Mouse (Mus musculus) thymus, postnatal 36 days (tissue): Measurements from ENCODE around the gene Ubn1.

Source experiments
- DNase-seq, 2 experiments: peaks; one replicate each; pipeline ENCODE4 v3.0.0; 2022; ENCODE audit warnings: mixed read lengths in 2 of 2

The Ubn1 gene

DNA sequence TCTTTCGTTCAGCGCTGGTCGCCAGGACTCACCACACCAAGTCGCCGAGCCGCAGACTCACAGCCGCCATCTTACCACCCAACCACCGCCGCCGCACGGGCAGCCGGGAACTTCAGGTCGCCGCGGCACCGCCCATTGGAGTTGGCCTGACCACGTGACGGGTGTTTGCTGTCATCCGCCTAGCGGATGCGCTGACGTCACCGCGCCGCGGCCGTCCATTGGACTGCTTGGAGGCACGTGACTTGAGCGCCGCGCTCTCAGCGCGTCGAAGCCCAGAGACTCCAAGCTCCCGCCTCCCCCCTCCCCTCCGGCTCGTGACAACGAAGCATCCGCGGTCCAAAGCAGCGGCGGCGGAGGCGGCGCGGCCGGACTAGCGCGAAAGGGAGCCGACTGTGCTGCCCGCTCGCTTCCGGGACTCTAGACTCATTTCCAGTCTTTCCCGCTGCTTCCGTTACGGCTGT is at the start of gene Ubn1, which contains the start of gene Glyr1:
TSS of gene Ubn1 (plus strand) at position 284 of the 461 bp plus-strand sequence.
TSS of gene Glyr1 (minus strand) at position 90 of the 461 bp plus-strand sequence.
- DNase-seq = peak; percentile 98 to 100

DNA sequence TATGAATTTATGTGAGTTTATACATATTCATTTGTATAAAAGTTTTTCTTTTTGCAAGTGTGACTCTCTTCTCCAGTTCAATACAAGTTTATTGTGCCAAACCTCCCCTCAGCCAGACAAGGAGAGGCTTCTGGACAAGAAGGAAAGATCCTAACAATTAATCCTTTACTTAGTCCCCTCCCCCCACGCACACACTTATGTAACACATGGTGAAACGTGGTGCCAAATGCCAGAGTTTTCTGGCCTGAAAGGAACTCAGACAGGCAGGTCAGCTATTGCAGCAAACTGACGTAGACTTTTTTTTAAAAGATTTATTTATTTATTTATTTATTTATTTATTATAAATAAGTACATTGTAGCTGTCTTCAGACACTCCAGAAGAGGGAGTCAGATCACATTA is 49.2 kb upstream of the Ubn1 start:
- DNase-seq = no peak

DNA sequence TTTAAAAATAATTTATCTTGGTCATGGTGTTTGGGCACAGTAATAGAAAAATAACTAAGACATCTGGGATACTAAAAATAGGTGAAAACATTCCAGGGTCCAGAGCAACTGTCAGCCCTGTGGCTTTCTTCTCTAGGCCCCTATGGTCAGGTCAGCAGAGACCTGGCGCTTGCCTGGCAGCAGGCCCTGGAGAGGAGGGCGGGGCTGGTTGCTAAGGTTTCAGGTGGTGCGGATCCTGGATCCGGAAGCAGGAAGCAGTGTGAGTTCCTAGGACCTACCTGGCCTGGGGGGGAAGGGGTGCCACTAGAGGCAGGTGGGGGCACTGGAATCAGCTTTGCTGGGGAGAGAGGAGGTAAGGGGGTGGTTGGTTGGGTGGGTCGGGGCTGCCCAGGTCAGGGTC is 42.8 kb upstream of the Ubn1 start, which contains the start of gene Smim22:
TSS of gene Smim22 (plus strand) at position 222 of the 400 bp plus-strand sequence.
- DNase-seq = no peak

DNA sequence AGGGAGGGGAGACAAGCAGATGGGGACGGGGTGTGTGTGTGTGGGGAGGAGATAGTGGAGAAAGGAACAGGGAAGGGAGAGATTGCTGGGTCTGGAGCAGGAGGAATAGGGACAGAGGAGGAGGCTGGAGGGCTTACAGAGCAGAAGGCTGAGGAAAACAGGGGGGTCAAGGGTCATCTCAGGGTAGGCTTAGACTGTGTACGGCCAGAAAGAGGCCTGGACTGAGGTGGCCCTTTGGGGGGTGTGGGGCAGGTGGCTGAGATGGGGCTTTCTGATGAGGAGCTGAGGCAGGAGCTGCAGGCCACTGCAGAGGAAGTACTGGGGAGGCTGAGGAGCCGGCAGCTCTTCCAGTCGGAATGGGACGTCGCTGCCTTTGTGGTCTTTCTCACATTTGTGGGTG is 42.4 kb upstream of the Ubn1 start:
- no peak for DNase-seq

DNA sequence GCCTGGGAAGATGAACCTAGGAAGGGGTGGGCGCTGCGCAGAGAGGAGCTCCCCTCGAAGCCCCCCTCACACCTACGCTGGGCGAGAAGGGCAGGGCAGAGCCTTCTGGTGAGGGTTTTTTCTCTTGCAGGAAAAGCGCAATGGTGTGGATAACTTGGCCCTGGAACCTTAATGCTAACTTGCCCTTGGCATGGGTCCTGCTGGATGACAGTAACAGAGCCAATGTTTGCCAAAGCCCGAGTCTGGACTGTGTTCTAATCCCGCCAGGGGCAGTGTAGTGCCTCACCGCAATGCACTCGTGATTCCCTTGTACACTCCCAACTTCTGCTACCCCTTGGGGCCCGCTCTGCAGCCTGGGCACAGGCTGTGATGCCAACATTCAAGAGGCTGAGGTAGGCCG is 41.8 kb upstream of the Ubn1 start:
- no peak for DNase-seq

DNA sequence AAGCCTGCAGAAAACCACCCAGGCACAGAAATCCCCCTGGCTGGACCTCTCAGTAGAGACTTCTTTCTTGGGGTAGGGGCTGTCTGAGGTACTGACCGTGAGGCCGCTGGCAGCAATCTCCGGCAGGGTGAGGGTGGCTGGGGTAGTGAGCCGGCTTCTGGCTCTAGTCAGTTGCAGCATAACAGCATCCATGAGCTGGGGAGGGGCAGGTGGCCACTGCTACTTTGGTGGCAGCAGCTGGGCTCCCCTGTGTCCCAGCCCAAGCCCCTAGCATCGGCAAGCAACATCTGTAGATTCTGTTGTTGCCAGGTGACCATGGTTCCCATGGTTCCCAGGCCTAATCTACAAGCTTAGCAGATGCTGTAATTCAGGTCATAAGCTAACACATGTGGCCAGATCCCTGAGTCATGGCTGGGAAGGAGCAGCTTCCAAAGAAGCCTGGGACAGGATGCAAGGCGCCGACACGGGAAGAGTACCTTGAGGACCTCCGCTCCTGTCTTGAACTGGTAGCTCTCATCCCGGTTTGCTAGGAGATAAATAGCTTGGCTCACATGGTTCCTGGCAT is 39.4 kb upstream of the Ubn1 start:
- DNase-seq = no peak

DNA sequence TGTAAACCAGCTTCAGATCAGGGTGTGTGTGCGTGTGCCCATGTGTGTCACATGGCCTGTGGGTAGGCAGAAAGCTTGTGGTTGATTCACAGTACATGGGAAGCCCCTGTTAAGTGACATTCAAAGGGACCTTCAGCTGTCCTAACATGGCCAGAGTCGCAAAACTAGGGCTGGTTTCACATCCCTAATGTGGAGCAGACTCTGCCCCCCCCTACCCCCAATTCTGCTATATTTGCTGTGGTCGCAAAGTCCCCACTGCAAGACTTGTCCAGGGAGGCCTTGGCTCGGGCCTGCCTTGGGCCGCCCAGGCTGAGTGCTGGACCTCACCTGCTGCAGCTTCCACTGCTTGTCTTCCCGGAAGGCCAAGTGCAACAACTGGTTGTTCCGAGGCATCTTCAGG is 38.6 kb upstream of the Ubn1 start:
- DNase-seq = no peak

DNA sequence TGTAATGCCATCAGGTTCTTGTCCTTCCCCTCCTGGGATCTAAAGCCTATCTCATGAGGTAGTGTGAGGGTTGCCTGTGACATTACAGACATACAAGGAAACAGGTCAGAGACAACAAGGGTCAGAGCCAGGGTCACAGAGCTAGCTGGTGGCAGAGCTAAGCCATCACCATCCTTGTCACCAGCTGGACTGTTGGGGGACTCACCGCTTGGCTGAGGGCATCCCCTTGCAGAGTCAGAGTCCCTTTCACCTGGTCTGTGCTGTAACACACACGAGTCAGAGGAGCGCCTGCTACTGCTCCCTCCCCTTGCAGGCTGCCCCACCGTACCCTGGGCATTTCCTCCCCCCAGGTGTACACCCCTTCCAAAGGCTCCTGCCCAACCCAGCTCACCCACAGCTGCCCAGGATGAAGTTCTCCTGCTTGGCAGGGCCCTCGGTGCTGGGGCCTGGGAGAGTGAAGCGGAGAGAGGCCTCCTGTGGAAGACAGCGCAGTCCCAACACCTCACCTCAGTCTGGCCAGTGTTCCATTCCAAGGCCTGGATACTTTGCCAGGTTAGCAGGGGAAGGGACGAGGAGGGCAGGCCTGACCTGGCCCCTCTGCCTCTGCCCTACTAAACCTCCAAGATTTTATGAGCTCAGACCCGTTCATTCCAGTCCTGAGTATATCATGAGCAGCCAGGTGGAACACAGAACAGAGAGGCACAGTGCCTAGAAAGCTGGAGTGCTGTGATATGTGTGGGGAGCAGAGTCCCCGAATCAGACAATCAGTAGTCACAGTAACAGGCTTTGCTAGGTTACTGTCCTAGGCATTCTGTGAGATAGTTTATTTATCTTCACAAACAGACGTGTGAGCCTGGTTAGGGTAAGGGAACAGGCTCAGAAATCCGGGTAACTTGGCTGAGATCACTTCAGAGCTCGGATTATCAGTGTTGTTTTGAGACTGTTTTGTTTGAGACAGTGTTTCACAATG is 37.5 kb upstream of the Ubn1 start:
- DNase-seq = no peak

DNA sequence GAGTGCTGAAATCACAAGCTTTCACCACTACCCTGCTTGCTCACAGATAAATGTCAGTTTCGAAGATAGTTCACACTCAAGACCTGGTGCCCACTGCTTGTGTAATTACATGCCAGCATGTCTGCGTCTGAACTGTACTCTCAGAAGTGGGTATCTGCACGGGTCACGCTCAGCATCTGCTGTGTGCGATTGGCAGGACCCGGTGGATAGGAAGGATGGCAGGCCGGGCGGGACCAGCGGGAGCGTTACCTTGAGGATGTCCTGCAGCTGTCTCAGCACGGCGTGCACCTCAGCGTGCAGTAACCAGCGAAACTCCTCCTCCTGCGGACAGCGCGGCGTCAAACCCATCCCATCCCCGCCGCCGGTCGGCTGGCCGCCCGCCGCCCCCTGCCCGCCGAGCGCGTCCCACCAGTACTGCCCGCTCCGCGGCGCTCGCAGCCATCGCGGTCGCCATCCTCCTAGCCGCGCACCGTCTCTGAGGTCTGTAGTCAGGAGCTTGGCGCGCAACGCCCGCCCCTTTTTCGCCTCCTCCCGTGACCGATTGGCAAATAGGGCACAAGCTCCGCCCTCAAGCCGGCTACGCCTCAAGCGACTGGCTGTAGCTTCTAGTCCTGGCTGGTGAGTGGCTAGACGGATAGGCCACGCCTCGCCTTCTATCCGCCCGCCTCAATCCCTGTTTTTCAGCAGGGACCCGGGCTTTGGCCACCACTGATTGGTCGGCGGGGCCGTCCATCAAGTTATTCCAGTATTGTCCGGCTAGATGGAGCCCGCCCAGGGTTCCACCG is 36.6 kb upstream of the Ubn1 start, which contains the start of gene Rogdi:
TSS of gene Rogdi (minus strand) at position 500 of the 785 bp plus-strand sequence.
- peak; percentile 95 to 97 for DNase-seq

DNA sequence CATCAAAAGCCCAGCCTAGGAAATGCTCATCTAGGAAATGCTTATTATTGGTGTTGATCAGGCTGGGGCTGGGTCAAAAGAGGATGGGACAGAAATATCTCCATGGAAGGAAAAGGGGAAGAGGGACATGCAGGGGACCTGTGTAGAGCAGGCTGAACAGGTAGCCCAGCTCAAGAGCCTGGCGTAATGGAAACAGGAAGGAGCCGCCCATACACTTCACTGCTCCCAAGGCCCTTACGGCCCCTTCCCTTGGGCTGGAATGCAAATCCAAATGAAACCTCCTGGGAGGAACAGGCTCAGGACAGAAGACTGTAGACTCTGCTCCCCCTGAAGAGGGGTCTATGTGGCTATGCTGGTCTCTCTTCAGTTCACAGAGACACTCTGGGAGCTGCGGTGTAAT is 35.3 kb upstream of the Ubn1 start:
- no peak for DNase-seq

DNA sequence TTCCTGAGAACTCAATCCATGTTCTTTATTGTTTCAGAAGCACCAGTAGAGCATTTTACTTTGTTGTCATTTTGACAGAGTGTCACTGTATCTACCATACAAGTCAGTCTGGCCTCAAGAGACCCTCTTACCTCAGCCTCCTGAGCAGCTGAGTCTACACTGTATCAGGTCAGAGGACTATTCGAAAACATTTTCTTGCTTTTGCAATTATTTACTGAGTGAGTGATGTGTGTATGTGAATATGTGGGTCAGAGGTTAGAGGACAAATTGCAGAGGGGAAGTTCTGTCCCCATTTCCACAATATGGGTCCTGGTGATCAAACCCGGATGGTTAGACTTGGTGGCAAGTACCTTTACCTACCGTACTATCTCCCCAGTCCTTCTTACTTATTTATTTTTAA is 25.8 kb upstream of the Ubn1 start:
- no peak for DNase-seq

DNA sequence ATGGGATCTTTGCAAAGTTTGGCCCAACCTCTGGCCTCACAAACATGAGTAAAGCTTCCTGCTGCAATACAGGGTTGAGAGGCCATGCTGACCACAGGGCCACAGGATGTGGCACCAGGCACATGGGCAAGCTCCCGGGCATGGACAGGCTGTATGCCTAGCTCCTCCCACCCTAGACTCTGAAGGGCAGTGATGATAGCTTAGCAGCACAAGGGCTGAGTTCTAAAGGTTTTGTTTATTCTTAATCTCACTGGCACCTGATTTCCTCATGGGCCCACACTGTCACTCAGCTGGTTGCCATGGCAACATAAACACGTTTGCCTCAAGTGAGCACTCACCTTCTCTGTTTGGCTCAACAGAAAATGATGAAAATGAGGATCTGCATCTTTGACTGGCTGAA is 20.0 kb upstream of the Ubn1 start:
- DNase-seq = no peak

DNA sequence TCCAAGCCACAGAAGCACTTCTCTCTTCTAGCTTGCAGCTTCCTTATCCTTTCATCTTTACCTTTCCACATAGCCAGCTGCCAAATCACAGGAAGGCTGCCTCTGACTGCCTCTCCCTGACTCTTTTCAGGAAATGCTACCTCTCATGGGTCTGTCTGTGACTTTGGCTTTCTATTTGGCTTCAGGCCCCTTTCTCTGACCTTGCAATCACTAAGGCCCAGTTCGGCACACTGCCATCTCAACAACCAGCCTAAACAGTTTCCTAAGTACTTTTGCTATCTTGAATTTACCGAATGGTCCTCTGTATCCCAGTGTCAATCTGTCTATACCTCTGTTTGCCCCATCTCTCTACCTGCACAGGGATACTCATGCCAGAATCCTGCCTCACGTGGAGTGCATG is 14.3 kb upstream of the Ubn1 start:
- no peak for DNase-seq

DNA sequence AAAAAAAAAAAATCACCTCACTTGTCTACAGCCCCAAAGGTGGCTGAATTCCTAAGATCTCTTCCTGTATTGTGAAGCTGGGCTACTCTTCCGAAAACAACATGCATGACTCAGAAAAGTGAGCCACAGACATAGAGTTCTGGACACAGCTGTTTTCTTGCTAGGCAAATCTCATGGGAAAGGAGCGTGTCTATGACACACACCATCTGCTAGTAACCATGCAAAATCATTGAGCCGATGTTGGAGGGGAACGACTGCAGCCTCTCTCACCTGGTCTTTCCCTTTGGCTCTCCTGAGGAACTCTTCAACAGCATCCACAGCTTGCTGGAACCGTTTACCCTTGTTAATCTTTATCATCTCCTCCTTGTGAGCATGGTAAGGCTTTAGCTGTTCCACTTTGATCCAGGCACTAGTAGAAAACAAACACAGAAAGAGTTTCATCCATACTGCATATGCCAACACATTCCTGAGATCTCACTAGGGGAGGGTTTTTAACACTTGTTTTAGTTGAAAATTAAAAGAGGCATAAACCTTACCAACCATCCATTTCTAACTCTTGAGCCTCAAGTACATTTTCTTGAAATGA is 13.1 kb upstream of the Ubn1 start:
- no peak for DNase-seq

DNA sequence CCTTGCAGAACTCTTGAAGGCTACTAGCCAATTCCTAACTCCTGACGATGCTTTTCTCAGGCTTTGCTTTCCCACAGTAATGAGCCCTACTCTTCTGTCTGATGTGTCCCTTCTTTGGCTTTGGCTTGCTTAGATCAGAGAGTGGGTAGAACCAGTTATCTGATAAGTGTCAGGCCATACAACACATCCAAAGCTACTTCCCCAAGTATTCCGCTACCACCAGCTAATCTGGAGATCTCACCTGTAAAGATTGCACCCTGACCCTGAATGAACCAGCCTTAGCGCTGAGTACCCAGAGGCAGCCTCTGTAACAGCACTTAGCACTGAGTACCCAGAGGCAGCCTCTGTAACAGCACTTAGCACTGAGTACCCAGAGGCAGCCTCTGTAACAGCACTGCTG is 4.5 kb upstream of the Ubn1 start:
- no peak for DNase-seq

DNA sequence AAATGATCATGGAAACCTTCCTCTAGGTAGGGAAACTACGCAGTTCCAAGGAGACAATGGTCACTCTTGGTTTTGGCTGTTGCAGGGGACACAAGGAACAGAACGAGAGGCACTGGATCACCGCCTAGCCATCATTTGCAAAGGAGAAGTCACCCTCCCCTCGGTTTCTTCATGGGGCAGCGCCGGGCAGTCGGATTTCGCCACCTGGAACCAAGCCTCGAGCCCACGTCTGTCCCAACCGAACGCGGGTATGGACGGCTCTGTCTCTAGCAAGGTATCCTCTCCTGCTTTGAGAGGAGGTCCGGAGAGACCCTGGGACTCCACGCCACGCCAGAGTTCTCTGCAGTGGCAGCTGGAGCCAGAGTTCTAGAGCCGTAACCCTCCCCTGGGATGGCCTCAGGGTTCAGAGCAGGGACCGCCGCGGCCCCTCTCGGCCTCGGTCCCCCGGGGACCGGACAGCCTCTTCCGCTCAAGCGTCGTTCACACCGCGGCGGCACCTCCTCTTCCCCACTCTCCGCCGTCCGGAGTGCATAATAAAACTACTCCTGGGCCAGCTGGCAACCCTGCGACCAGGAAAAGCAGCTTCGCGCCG is 579 bp upstream of the Ubn1 start:
- no peak for DNase-seq

DNA sequence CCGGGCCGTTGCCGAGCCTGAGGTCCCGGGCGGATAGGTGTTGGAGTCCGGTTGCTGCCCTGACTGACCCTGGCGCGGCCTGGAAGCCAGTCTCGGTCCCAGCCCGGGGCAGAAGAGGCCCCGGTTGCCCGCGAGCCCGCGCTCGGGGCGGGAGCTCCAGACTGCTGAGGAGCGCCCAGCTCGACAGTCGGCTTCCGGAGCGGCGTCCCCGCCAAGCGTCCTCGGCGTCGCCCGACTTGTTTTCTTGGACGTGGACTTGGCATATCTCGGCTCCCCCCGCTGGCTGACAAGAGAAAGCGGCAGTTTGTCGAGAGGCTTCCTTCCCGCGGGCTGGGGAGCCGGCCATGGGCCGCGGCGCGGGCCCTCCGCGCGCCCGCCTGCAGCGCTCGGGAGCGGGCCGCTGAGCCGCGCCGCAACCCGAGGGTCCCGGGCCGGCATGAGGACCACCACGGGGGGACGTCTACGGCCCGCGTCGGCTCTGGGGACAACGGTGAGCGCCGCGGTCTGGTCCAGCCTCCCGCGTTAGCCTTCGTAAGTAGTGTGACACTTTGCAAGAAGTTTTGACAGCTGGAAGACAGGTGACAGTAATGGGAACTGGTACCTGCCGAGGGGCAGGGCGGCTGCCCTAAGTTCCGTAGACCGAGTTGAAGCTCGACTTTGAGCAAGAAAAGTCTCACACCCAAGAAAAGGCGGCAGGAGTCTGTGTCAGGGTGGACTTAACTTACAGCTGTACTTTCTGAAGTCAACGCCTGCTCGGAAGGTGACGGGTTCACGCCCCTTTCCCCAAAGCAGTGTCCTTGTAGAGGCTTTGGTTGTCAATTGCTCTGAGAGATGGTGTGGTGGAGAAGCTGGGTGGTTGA is 624 bp downstream of the Ubn1 start:
- DNase-seq = peak; percentile 84 to 89

DNA sequence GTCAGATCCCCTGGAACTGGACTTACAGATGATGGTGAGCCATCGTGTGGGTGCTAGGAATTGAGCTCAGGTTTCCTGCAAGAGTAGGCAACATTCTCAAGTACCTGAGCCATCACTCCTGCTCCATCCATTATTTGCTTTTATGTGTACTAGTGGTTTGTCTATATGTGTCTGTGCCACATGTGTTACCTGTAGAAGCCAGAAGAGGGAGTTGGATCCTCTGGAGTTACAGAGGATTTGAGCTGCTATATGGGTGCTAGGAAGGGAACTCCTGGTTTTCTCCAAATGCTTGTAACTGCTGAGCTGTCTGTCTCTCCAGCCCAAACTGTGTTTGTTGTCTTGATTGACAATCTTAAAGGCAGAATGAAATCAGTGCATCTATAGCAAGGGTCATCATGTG is 8.3 kb downstream of the Ubn1 start:
- DNase-seq = no peak

DNA sequence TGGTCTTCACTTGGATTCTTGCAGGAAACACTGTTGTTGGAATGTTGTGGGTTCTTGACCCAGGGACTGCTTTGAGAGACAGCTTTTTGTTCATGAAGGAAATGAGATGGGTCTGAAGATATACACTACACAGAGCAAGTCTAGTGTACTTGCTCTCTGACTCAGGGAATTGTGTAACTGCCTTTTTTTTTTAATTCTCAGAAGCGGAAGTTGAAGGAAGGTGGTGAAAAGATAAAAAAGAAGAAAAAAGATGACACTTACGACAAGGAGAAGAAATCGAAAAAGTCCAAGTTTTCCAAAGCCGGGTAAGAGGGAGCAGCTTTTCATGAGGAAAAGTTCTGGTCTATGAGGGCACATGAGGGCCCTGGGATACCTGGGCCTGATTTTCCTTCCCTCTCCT is 13.6 kb downstream of the Ubn1 start:
- no peak for DNase-seq

DNA sequence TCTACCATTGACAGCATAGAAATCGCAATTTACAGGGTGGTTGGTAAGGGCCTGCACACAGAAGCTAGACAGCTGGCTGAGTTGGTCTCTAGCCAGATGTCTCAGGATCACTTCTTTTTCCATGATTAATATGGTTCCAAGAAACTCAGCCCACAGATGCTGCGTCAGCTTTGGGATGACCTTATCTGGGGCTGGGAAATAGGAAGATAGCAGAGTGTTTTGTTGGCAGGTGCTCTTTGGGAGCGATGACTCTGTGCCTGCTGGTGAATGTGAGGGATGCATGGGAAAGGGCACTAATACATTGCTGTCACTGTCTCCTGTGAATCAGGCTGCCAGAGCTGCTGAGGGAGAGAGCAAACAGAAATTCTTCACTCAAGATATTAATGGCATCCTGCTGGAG is 20.5 kb downstream of the Ubn1 start:
- no peak for DNase-seq

DNA sequence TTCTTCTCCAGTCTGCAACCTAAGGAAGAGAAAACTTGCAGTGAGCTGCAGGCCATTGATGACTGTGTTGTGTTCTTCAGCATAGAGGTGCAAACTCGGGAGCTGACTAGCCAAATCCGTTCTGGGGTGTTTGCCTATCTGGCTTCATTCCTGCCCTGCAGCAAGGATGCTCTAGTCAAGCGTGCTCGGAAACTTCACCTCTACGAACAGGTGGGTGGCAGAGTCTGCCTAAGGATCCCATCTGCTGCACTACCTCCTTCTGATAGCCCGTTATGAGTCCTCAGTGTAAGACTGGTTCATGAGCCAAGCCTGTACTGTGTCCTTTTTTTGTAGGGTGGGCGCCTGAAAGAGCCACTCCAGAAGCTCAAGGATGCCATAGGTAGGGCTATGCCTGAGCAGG is 22.1 kb downstream of the Ubn1 start:
- no peak for DNase-seq
